Mouse (Mus musculus): ENCODE data around the gene Cela3a. TPM values are rescaled to one million over a fixed set of nuclear protein-coding genes. Genes with fewer than 3 reads are reported as not detected.
A peak's percentile ranks its signal among the peaks of the same experiment; 100 is the strongest.

Cela3a gene
- total and polyA plus RNA-seq, 2 experiments from 2014 or later: not detected

GRCm38 (mm10) chr4:137373711-137374110, 35.9 kb downstream of the Cela3a start:
- TF ChIP-seq CTCF (IDR thresholded peaks at IDR 0.05; ENCODE audit: low read depth): no peak
- ATAC-seq (no peak), DNase-seq (no peak)
- Histone ChIP-seq H3K27me3 (ENCODE audit: insufficient read depth, low read length) (no peaks in the 10 kb centered on the region), H3K36me3 (ENCODE audit: insufficient read depth) (no peaks in the 10 kb centered on the region), H3K4me1 (ENCODE audit: insufficient read depth) (0 out of 2 replicates have a peak, but pooled peaks cover 8% of the 10 kb centered on the region), H3K4me3 (ENCODE audit: low read depth, low read length) (no peak overlapping the region), H3K9ac (no peak overlapping the region), H3K27ac (ENCODE audit: low read depth, low read length) (no peak overlapping the region), H3K4me2 (ENCODE audit: low read depth) (no peak overlapping the region), H3K9me3 (ENCODE audit: low read length) (no peaks in the 10 kb centered on the region)
- WGBS: 70% methylated on average over 6 of the region's 6 CpGs

- no peak for TF ChIP-seq CTCF (IDR thresholded peaks at IDR 0.05; ENCODE audit: low read depth)
- 91% methylated on average over 16 of the region's 16 CpGs for WGBS
- no peak overlapping the region for H3K4me2 ChIP-seq (ENCODE audit: low read depth)
- no peaks in the 10 kb centered on the region for H3K36me3 ChIP-seq (ENCODE audit: insufficient read depth)
- no peaks in the 10 kb centered on the region for H3K27me3 ChIP-seq (ENCODE audit: insufficient read depth, low read length)
- DNase-seq (no peak), ATAC-seq (no peak)
- H3K4me3 ChIP-seq (ENCODE audit: low read depth, low read length): no peak overlapping the region
- no peaks in the 10 kb centered on the region for H3K9me3 ChIP-seq (ENCODE audit: low read length)
- no peak overlapping the region for H3K9ac ChIP-seq
- H3K27ac ChIP-seq (ENCODE audit: low read depth, low read length): no peak overlapping the region
- 0 out of 2 replicates have a peak, but pooled peaks cover 8% of the 10 kb centered on the region for H3K4me1 ChIP-seq (ENCODE audit: insufficient read depth)
Measured at GRCm38 (mm10) chr4:137371596-137372523, 37.7 kb downstream of the Cela3a start.

GRCm38 (mm10) chr4:137369954-137370750, 39.4 kb downstream of the Cela3a start:
- Histone ChIP-seq H3K4me3 (ENCODE audit: low read depth, low read length) (peak overlapping the region; percentile 25), H3K9ac (peak overlapping the region; percentile 40), H3K9me3 (ENCODE audit: low read length) (no peaks in the 10 kb centered on the region), H3K27me3 (ENCODE audit: insufficient read depth, low read length) (no peaks in the 10 kb centered on the region), H3K4me2 (ENCODE audit: low read depth) (peak overlapping the region; percentile 62), H3K36me3 (ENCODE audit: insufficient read depth) (no peaks in the 10 kb centered on the region), H3K27ac (ENCODE audit: low read depth, low read length) (peak overlapping the region; percentile 21; the same call in 1 of the 2 replicates), H3K4me1 (ENCODE audit: insufficient read depth) (0 out of 2 replicates have a peak, but pooled peaks cover 8% of the 10 kb centered on the region)
- ATAC-seq: 0 out of 2 replicates have a peak, but pooled peaks have one; percentile 48
- WGBS: 5% methylated on average over 29 of the region's 29 CpGs
- DNase-seq: peak; percentile 53
- TF ChIP-seq CTCF (IDR thresholded peaks at IDR 0.05; ENCODE audit: low read depth): no peak

- no peak for TF ChIP-seq CTCF (IDR thresholded peaks at IDR 0.05; ENCODE audit: low read depth)
- 22% methylated on average over 1 of the region's 1 CpGs for WGBS
- H3K27ac ChIP-seq (ENCODE audit: low read depth, low read length): no peak overlapping the region
Measured at GRCm38 (mm10) chr4:137368198-137368597, 41.4 kb downstream of the Cela3a start.

GRCm38 (mm10) chr4:137367275-137368088, 42.1 kb downstream of the Cela3a start:
- H3K9ac ChIP-seq: no peak overlapping the region
- 0 out of 2 replicates have a peak, but pooled peaks cover 8% of the 10 kb centered on the region for H3K4me1 ChIP-seq (ENCODE audit: insufficient read depth)
- H3K27ac ChIP-seq (ENCODE audit: low read depth, low read length): no peak overlapping the region
- H3K36me3 ChIP-seq (ENCODE audit: insufficient read depth): no peaks in the 10 kb centered on the region
- H3K4me3 ChIP-seq (ENCODE audit: low read depth, low read length): no peak overlapping the region
- no peak for TF ChIP-seq CTCF (IDR thresholded peaks at IDR 0.05; ENCODE audit: low read depth)
- H3K4me2 ChIP-seq (ENCODE audit: low read depth): no peak overlapping the region
- 48% methylated on average over 5 of the region's 5 CpGs for WGBS
- ATAC-seq (no peak), DNase-seq (no peak)
- H3K9me3 ChIP-seq (ENCODE audit: low read length): no peaks in the 10 kb centered on the region
- no peaks in the 10 kb centered on the region for H3K27me3 ChIP-seq (ENCODE audit: insufficient read depth, low read length)

More at GRCm38 (mm10) chr4:137368198-137368597, 41.4 kb downstream of the Cela3a start:
- DNase-seq: no peak
- no peaks in the 10 kb centered on the region for H3K9me3 ChIP-seq (ENCODE audit: low read length)
- no peak overlapping the region for H3K4me3 ChIP-seq (ENCODE audit: low read depth, low read length)
- H3K9ac ChIP-seq: no peak overlapping the region
- no peak for ATAC-seq
- no peaks in the 10 kb centered on the region for H3K27me3 ChIP-seq (ENCODE audit: insufficient read depth, low read length)
- H3K4me1 ChIP-seq (ENCODE audit: insufficient read depth): 0 out of 2 replicates have a peak, but pooled peaks cover 8% of the 10 kb centered on the region
- no peaks in the 10 kb centered on the region for H3K36me3 ChIP-seq (ENCODE audit: insufficient read depth)
- H3K4me2 ChIP-seq (ENCODE audit: low read depth): no peak overlapping the region

GRCm38 (mm10) chr4:137366097-137366496, 43.5 kb downstream of the Cela3a start:
- WGBS: 91% methylated on average over 4 of the region's 4 CpGs
- H3K4me3 ChIP-seq (ENCODE audit: low read depth, low read length): no peak overlapping the region
- ATAC-seq (no peak), DNase-seq (no peak)
- H3K4me1 ChIP-seq (ENCODE audit: insufficient read depth): 0 out of 2 replicates have a peak, but pooled peaks cover 8% of the 10 kb centered on the region
- H3K27me3 ChIP-seq (ENCODE audit: insufficient read depth, low read length): no peaks in the 10 kb centered on the region
- H3K9ac ChIP-seq: no peak overlapping the region
- H3K36me3 ChIP-seq (ENCODE audit: insufficient read depth): no peaks in the 10 kb centered on the region
- no peak overlapping the region for H3K27ac ChIP-seq (ENCODE audit: low read depth, low read length)
- no peak overlapping the region for H3K4me2 ChIP-seq (ENCODE audit: low read depth)
- TF ChIP-seq CTCF (IDR thresholded peaks at IDR 0.05; ENCODE audit: low read depth): no peak
- no peaks in the 10 kb centered on the region for H3K9me3 ChIP-seq (ENCODE audit: low read length)
